Mouse (Mus musculus): ENCODE data around the gene Jmjd1c. TPM values are rescaled to one million over a fixed set of nuclear protein-coding genes. Genes with fewer than 3 reads are reported as not detected.
"Not testable (repeated sequence)": the region's sequence is repeated elsewhere in the genome, so short reads cannot be mapped to it uniquely, and the experiment has no call there.

Gene Jmjd1c
- polyA plus RNA-seq, 1 experiment: 22.7 TPM

DNA sequence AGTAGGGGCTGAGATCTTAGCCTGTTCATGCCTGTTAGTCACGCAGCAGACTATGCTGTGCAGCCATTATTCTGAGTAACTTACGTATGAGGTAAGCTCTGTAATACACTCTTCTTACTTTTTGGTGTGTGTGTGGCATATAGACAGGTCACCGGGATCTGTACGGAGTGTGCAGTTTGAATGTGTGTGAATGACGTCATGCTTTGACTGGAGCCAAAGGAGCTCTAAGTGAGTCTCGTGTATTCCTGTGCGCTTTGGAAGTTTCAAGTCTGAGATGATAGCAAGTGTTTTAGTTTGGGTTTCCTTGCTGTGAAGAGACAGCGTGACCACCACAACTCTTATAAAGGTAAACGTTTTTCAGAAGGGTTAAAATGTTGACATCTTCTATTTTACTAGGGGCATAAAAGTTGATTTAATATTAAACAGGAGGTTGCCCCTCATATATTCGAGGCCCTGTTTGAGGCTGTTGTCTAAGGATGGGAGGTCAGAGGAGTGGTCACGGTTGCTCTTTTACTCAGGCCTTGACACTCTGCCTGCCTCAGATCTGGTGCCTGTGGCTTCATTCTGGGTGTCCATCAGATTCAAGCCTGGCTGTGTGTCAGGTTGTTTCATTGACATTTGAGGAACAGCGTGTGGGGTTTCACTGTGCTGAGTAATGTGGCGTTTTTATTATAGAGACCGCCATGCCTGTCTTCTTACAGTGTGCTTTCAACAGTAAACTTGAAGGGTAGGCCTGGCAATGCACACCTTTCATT, 15.3 kb downstream of the Jmjd1c start:
- peaks cover 10% of the 10 kb centered on the region; the same call in 1 of the 2 replicates for H3K4me1 ChIP-seq (ENCODE audit: control insufficient read depth, insufficient read depth, insufficient read length, low read length)
- H3K36me3 ChIP-seq (ENCODE audit: control insufficient read depth, insufficient read depth, low read length): peaks cover 2% of the 10 kb centered on the region; the same call in 1 of the 2 replicates
- WGBS: 76% methylated on average over 14 of the region's 14 CpGs
- H3K4me3 ChIP-seq (ENCODE audit: low read depth, low read length): no peak overlapping the region
- TF ChIP-seq CTCF (IDR thresholded peaks at IDR 0.05; ENCODE audit: extremely low read depth, insufficient read length, insufficient replicate concordance, low read depth, low read length): no peak
- no peak for TF ChIP-seq POLR2A (IDR thresholded peaks at IDR 0.05; ENCODE audit: low read depth, low read length)
- H3K27ac ChIP-seq (ENCODE audit: insufficient read depth, low read depth, low read length): no peak overlapping the region
- no peaks in the 10 kb centered on the region for H3K27me3 ChIP-seq (ENCODE audit: control insufficient read depth, insufficient read depth, low read length)

DNA sequence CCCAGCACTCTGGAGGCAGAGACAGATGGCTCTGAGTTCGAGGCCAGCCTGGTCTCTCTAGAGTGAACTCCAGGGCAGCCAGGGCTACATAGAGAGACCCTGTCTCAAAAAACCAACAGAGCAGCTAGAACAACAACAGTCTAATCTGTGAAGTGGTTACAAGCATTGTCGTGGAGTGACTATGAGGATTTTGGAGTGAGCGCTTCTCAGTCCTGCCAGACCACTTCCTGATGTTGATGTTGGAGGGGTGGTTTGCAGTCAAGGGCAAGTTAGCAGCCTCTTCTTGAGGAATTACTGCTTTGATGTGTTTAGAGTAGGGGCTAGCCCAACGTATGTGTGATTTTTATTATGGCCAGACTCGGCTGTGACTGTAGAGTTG, 15.9 kb downstream of the Jmjd1c start:
- Histone ChIP-seq H3K4me1 (ENCODE audit: control insufficient read depth, insufficient read depth, insufficient read length, low read length) (peaks cover 10% of the 10 kb centered on the region; the same call in 1 of the 2 replicates), H3K27ac (ENCODE audit: insufficient read depth, low read depth, low read length) (no peak overlapping the region), H3K36me3 (ENCODE audit: control insufficient read depth, insufficient read depth, low read length) (peaks cover 2% of the 10 kb centered on the region; the same call in 1 of the 2 replicates), H3K27me3 (ENCODE audit: control insufficient read depth, insufficient read depth, low read length) (no peaks in the 10 kb centered on the region), H3K4me3 (ENCODE audit: low read depth, low read length) (no peak overlapping the region)
- 57% methylated on average over 5 of the region's 5 CpGs for WGBS
- TF ChIP-seq POLR2A (IDR thresholded peaks at IDR 0.05; ENCODE audit: low read depth, low read length) (no peak), CTCF (IDR thresholded peaks at IDR 0.05; ENCODE audit: extremely low read depth, insufficient read length, insufficient replicate concordance, low read depth, low read length) (no peak)

DNA sequence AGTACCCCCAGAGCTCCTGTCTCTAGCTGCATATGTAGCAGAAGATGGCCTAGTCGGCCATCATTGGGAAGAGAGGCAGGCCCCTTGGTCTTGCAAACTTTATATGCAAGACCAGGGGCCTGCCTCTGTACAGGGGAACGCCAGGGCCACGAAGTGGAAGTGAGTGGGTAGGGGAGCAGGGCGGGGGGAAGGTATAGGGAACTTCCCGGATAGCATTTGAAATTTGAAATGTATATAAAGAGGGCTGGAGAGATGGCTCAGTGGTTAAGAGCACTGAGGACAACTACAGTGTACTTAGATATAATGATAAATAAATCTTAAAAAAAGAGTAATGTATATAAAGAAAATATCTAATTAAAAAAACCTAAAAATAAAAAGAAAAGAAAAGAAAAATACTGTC, 17.0 kb downstream of the Jmjd1c start:
- H3K27me3 ChIP-seq (ENCODE audit: control insufficient read depth, insufficient read depth, low read length); H3K36me3 ChIP-seq (ENCODE audit: control insufficient read depth, insufficient read depth, low read length); H3K4me1 ChIP-seq (ENCODE audit: control insufficient read depth, insufficient read depth, insufficient read length, low read length); H3K4me3 ChIP-seq (ENCODE audit: low read depth, low read length); H3K27ac ChIP-seq (ENCODE audit: insufficient read depth, low read depth, low read length): not testable (repeated sequence)
- WGBS: 87% methylated on average over 5 of the region's 5 CpGs

DNA sequence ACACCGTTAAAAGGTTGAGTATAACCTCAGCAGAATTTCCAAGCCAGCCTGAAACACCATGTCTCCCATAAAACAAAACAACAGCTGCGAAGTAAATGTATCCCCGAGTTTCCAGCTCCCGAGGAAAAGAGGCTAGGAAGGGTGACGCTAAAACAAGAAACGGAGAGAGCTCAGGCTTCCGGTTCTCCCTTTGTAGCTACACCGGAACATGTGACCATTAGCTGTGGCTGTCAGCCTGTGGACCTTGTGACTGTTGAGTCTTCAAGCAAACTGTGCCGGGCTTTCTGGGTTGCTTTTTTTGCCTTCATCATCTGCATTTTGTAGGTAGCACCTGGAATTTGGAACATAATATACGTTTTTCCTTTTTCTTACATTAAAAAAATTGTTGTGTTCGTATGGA, 17.9 kb downstream of the Jmjd1c start:
- H3K27me3 ChIP-seq (ENCODE audit: control insufficient read depth, insufficient read depth, low read length): no peaks in the 10 kb centered on the region
- TF ChIP-seq CTCF (IDR thresholded peaks at IDR 0.05; ENCODE audit: extremely low read depth, insufficient read length, insufficient replicate concordance, low read depth, low read length): no peak
- TF ChIP-seq POLR2A (IDR thresholded peaks at IDR 0.05; ENCODE audit: low read depth, low read length): no peak
- H3K4me3 ChIP-seq (ENCODE audit: low read depth, low read length): no peak overlapping the region
- H3K27ac ChIP-seq (ENCODE audit: insufficient read depth, low read depth, low read length): no peak overlapping the region
- 91% methylated on average over 11 of the region's 11 CpGs for WGBS
- H3K4me1 ChIP-seq (ENCODE audit: control insufficient read depth, insufficient read depth, insufficient read length, low read length): peaks cover 8% of the 10 kb centered on the region; the same call in 1 of the 2 replicates
- H3K36me3 ChIP-seq (ENCODE audit: control insufficient read depth, insufficient read depth, low read length): 0 out of 2 replicates have a peak, but pooled peaks cover 2% of the 10 kb centered on the region

- H3K36me3 ChIP-seq (ENCODE audit: control insufficient read depth, insufficient read depth, low read length): no peaks in the 10 kb centered on the region
- H3K27me3 ChIP-seq (ENCODE audit: control insufficient read depth, insufficient read depth, low read length): no peaks in the 10 kb centered on the region
- TF ChIP-seq POLR2A (IDR thresholded peaks at IDR 0.05; ENCODE audit: low read depth, low read length): no peak
- TF ChIP-seq CTCF (IDR thresholded peaks at IDR 0.05; ENCODE audit: extremely low read depth, insufficient read length, insufficient replicate concordance, low read depth, low read length): no peak
- no peak overlapping the region for H3K27ac ChIP-seq (ENCODE audit: insufficient read depth, low read depth, low read length)
- H3K4me3 ChIP-seq (ENCODE audit: low read depth, low read length): no peak overlapping the region
- WGBS: 42% methylated on average over 6 of the region's 6 CpGs
- H3K4me1 ChIP-seq (ENCODE audit: control insufficient read depth, insufficient read depth, insufficient read length, low read length): peaks cover 8% of the 10 kb centered on the region; the same call in 1 of the 2 replicates
These were observed 19.2 kb downstream of the Jmjd1c start for GRCm38 (mm10) chr10:67115115-67115514.

GRCm38 (mm10) chr10:67115666-67116091, 19.8 kb downstream of the Jmjd1c start:
- no peak overlapping the region for H3K4me3 ChIP-seq (ENCODE audit: low read depth, low read length)
- no peak for TF ChIP-seq CTCF (IDR thresholded peaks at IDR 0.05; ENCODE audit: extremely low read depth, insufficient read length, insufficient replicate concordance, low read depth, low read length)
- no peak for TF ChIP-seq POLR2A (IDR thresholded peaks at IDR 0.05; ENCODE audit: low read depth, low read length)
- peaks cover 11% of the 10 kb centered on the region; the same call in 1 of the 2 replicates for H3K4me1 ChIP-seq (ENCODE audit: control insufficient read depth, insufficient read depth, insufficient read length, low read length)
- 37% methylated on average over 5 of the region's 5 CpGs for WGBS
- H3K27me3 ChIP-seq (ENCODE audit: control insufficient read depth, insufficient read depth, low read length): no peaks in the 10 kb centered on the region
- H3K36me3 ChIP-seq (ENCODE audit: control insufficient read depth, insufficient read depth, low read length): no peaks in the 10 kb centered on the region
- H3K27ac ChIP-seq (ENCODE audit: insufficient read depth, low read depth, low read length): no peak overlapping the region

GRCm38 (mm10) chr10:67116251-67116650, 20.3 kb downstream of the Jmjd1c start:
- no peak overlapping the region for H3K4me3 ChIP-seq (ENCODE audit: low read depth, low read length)
- WGBS: 71% methylated on average over 8 of the region's 8 CpGs
- TF ChIP-seq POLR2A (IDR thresholded peaks at IDR 0.05; ENCODE audit: low read depth, low read length): no peak
- TF ChIP-seq CTCF (IDR thresholded peaks at IDR 0.05; ENCODE audit: extremely low read depth, insufficient read length, insufficient replicate concordance, low read depth, low read length): no peak
- H3K27me3 ChIP-seq (ENCODE audit: control insufficient read depth, insufficient read depth, low read length): no peaks in the 10 kb centered on the region
- no peak overlapping the region for H3K27ac ChIP-seq (ENCODE audit: insufficient read depth, low read depth, low read length)
- peaks cover 11% of the 10 kb centered on the region; the same call in 1 of the 2 replicates for H3K4me1 ChIP-seq (ENCODE audit: control insufficient read depth, insufficient read depth, insufficient read length, low read length)
- no peaks in the 10 kb centered on the region for H3K36me3 ChIP-seq (ENCODE audit: control insufficient read depth, insufficient read depth, low read length)

Measured in small intestine, adult 2 months (tissue).